Mouse (Mus musculus) liver, postnatal 0 days (tissue): ENCODE measurements around the gene Arl3. TPM values are rescaled to one million over a fixed set of nuclear protein-coding genes. Genes with fewer than 3 reads are reported as not detected.

Experiments
- ATAC-seq: fragments of 200-750 bp; cut with Nextera tagmentation; 2 replicates; pipeline ENCODE4 v1.8.0; 2017; ENCODE audit warnings: mild to moderate bottlenecking, moderate library complexity
- DNase-seq: peaks from one replicate; pipeline ENCODE4 v3.0.0-alpha.2; 2016
- H3K27ac ChIP-seq: fragments of 300-500 bp; sonication (generic); 2 replicates; pipeline ENCODE4 v1.5.1; 2014; ENCODE audit warnings: antibody characterized with exemption, moderate library complexity, mild to moderate bottlenecking, low read depth
- H3K27me3 ChIP-seq: fragments of 300-500 bp; sonication (generic); 2 replicates; pipeline ENCODE4 v1.6.1; 2014; ENCODE audit warnings: low read length, control low read depth, mixed read lengths; ENCODE audit not compliant: insufficient read depth
- H3K36me3 ChIP-seq: fragments of 300-500 bp; sonication (generic); replicated peaks from 2 replicates; pipeline ENCODE4 v1.6.1; 2014; ENCODE audit warnings: mild to moderate bottlenecking, control low read depth, low read length, moderate library complexity, mixed read lengths; ENCODE audit not compliant: insufficient read depth
- H3K4me1 ChIP-seq: fragments of 300-500 bp; sonication (generic); 2 replicates; pipeline ENCODE4 v1.6.1; 2014; ENCODE audit warnings: antibody characterized with exemption, mild to moderate bottlenecking, control low read depth; ENCODE audit not compliant: insufficient read depth
- H3K4me2 ChIP-seq: fragments of 300-500 bp; sonication (generic); 2 replicates; pipeline ENCODE4 v1.6.1; 2014; ENCODE audit warnings: low read depth, mild to moderate bottlenecking, low read length, moderate library complexity, mixed read lengths
- H3K4me3 ChIP-seq: fragments of 300-500 bp; sonication (generic); 2 replicates; pipeline ENCODE4 v1.5.1; 2014; ENCODE audit warnings: low read depth, low read length
- H3K9ac ChIP-seq: fragments of 300-500 bp; sonication (generic); replicated peaks from 2 replicates; pipeline ENCODE4 v1.6.1; 2014; ENCODE audit warnings: mild to moderate bottlenecking, moderate library complexity
- H3K9me3 ChIP-seq: fragments of 300-500 bp; sonication (generic); 2 replicates; pipeline ENCODE4 v1.6.1; 2016; ENCODE audit warnings: mild to moderate bottlenecking, control low read depth, low read length, mixed read lengths
- CTCF ChIP-seq: sonication (generic); IDR thresholded peaks from 2 replicates; pipeline ENCODE4 v1.5.1; 2016; ENCODE audit warnings: antibody characterized with exemption, low read depth
- EP300 ChIP-seq: IDR thresholded peaks from 2 replicates; pipeline ENCODE4 v1.6.1; 2016; ENCODE audit warnings: antibody characterized with exemption, low read depth, mild to moderate bottlenecking
- WGBS: fragments of 180-500 bp; shearing (Covaris S2); extraction: QIAGEN DNeasy Blood & Tissue Kit; methylation state at CpG from one replicate; pipeline ENCODE4 v1.1.7; 2014; ENCODE audit not compliant: insufficient replicate concordance; 5-methylcytosine and 5-hydroxymethylcytosine counted together
- polyA plus RNA-seq: library from polyadenylated mRNA; unstranded; fragments of >200 nt; fragmentation: Nextera tagmentation; extraction: Ambion mirVana; gene quantifications from 2 replicates; pipeline ENCODE4 v1.2.1, GENCODE M21; 2015

Arl3 gene
- polyA plus RNA-seq, 1 experiment from 2014 or later, result 17.0 TPM

GRCm38 (mm10) chr19:46506372-46506717 lies 66.7 kb downstream of the Arl3 start:
- Histone ChIP-seq H3K27me3 (no peaks in the 10 kb centered on the region), H3K4me3 (peak overlapping the region; percentile 94), H3K36me3 (peaks cover 44% of the 10 kb centered on the region), H3K4me2 (peak overlapping the region; percentile 98), H3K4me1 (peaks cover 74% of the 10 kb centered on the region), H3K9ac (peak overlapping the region; percentile 96), H3K9me3 (no peaks in the 10 kb centered on the region), H3K27ac (peak overlapping the region; percentile 99; the same call in 1 of the 2 replicates)
- DNase-seq (no peak), ATAC-seq (no peak)
- 35% methylated on average over 3 of the region's 3 CpGs for WGBS
- no peak for TF ChIP-seq CTCF
- TF ChIP-seq EP300, result no peak

GRCm38 (mm10) chr19:46505646-46506371 lies 67.2 kb downstream of the Arl3 start:
- WGBS, result 49% methylated on average over 8 of the region's 8 CpGs
- no peak for DNase-seq
- Histone ChIP-seq H3K27me3 (no peaks in the 10 kb centered on the region), H3K4me2 (peak overlapping the region; percentile 98), H3K9me3 (no peaks in the 10 kb centered on the region), H3K4me3 (peak overlapping the region; percentile 94), H3K27ac (peak overlapping the region; percentile 99), H3K9ac (peak overlapping the region; percentile 96), H3K4me1 (peaks cover 69% of the 10 kb centered on the region), H3K36me3 (peaks cover 41% of the 10 kb centered on the region)
- TF ChIP-seq CTCF (no peak), EP300 (no peak)
- ATAC-seq, result no peak

- TF ChIP-seq EP300, result no peak
- TF ChIP-seq CTCF, result 0 out of 2 replicates have a peak, but pooled peaks have one; percentile 0
- peak overlapping the region; percentile 98 for H3K4me2 ChIP-seq
- WGBS, result 39% methylated on average over 9 of the region's 9 CpGs
- H3K27ac ChIP-seq, result peak overlapping the region; percentile 99
- peaks cover 33% of the 10 kb centered on the region for H3K36me3 ChIP-seq
- ATAC-seq (no peak), DNase-seq (no peak)
- H3K27me3 ChIP-seq, result no peaks in the 10 kb centered on the region
- H3K4me3 ChIP-seq, result peak overlapping the region; percentile 94
- no peaks in the 10 kb centered on the region for H3K9me3 ChIP-seq
- H3K9ac ChIP-seq, result peak overlapping the region; percentile 96
- peaks cover 61% of the 10 kb centered on the region for H3K4me1 ChIP-seq
Measured at GRCm38 (mm10) chr19:46504822-46505417, 68.1 kb downstream of the Arl3 start.

- peaks cover 53% of the 10 kb centered on the region for H3K4me1 ChIP-seq
- no peaks in the 10 kb centered on the region for H3K27me3 ChIP-seq
- H3K27ac ChIP-seq, result peak overlapping the region; percentile 99
- H3K4me2 ChIP-seq, result peak overlapping the region; percentile 98
- 5% methylated on average over 4 of the region's 4 CpGs for WGBS
- peaks cover 28% of the 10 kb centered on the region for H3K36me3 ChIP-seq
- ATAC-seq, result peak; percentile 24
- H3K9me3 ChIP-seq, result no peaks in the 10 kb centered on the region
- no peak for DNase-seq
- H3K4me3 ChIP-seq, result peak overlapping the region; percentile 94
- TF ChIP-seq CTCF, result peak; percentile 66
- TF ChIP-seq EP300, result 0 out of 2 replicates have a peak, but pooled peaks have one; percentile 3
- peak overlapping the region; percentile 96 for H3K9ac ChIP-seq
Measured at GRCm38 (mm10) chr19:46504085-46504552, 68.9 kb downstream of the Arl3 start.

DNA sequence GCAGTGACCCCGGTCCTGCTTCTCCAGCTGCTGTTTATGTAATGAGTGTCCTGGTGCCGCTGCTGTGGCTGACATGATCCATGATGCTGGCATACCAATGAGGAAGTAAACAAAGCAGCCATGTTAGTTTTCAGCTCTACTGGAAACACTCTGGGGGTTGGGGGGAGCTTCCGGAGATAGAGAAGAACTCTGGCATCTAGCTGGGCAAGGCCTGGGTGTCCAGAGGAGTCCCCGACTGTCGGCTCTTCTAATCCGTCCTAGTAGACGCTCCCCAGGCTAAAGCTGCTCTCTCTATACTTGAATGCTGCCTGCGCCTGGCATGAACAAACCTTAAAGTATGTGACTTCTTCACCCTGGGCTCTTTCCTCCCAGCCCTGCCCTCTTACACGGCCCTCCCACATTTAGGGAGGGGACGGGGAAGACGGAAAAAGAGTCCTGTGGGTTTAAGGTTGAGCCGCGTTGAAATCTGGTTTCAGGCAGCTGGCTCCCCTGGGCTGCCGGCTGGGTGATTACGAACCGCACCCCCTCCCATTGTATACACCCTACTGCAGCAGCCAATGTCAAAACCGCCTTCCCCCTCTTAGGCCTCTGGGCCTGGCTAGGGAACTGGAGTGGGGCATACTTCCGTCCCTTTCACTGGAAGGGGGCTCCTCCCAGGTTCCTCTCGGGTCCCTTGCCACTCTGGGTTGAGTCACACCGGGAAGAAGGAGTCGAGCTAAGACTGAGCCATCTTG lies 69.5 kb downstream of the Arl3 start:
- Histone ChIP-seq H3K36me3 (peaks cover 25% of the 10 kb centered on the region), H3K4me3 (peak overlapping the region; percentile 94), H3K9me3 (no peaks in the 10 kb centered on the region), H3K9ac (peak overlapping the region; percentile 96), H3K4me1 (peaks cover 49% of the 10 kb centered on the region), H3K27ac (peak overlapping the region; percentile 99), H3K4me2 (peak overlapping the region; percentile 98), H3K27me3 (no peaks in the 10 kb centered on the region)
- ATAC-seq (peak; percentile 51), DNase-seq (peak; percentile 85)
- WGBS, result under 1% methylated on average over 21 of the region's 21 CpGs
- TF ChIP-seq EP300 (peak; percentile 76), CTCF (no peak)
